Mouse (Mus musculus) MEL (cell line): ENCODE measurements at regions not wholly inside any gene's neighbourhood (a gene's known extent, or its start where the extent isn't known, plus 50 kb on each side); places are given as distances from the start of the nearest gene placed in this dataset.

ENCODE experiments used
- CHD2 ChIP-seq: IDR thresholded peaks from 2 replicates; pipeline ENCODE4 v1.6.1; 2011; ENCODE audit warnings: low read length, improper control_type of control experiment
- CTCF ChIP-seq, 3 experiments: IDR thresholded peaks in 2 of 3; conservative IDR thresholded peaks in 1 of 3; 2 replicates each; pipeline ENCODE4 v1.5.1; 2011 to 2012; ENCODE audit warnings: low read length in 3 of 3, low read depth in 2 of 3, mild to moderate bottlenecking in 2 of 3, improper control_type of control experiment in 1 of 3, inconsistent platforms in 1 of 3, mixed read lengths in 1 of 3, moderate library complexity in 1 of 3; ENCODE audit not compliant: control insufficient read depth in 1 of 3, insufficient read depth in 1 of 3, poor library complexity in 1 of 3, severe bottlenecking in 1 of 3
- EP300 ChIP-seq, 2 experiments: IDR thresholded peaks; 2 replicates each; pipeline ENCODE4 v1.6.1; 2011; ENCODE audit warnings: improper control_type of control experiment in 2 of 2, low read length in 2 of 2, low read depth in 1 of 2, mild to moderate bottlenecking in 1 of 2
- MAZ ChIP-seq: IDR thresholded peaks from 2 replicates; pipeline ENCODE4 v1.6.1; 2012; ENCODE audit warnings: low read depth, mild to moderate bottlenecking, inconsistent platforms, low read length, improper control_type of control experiment
- POLR2A ChIP-seq, 2 experiments: IDR thresholded peaks; 2 replicates each; pipeline ENCODE4 v1.6.1; 2011 to 2012; ENCODE audit warnings: low read length in 2 of 2, mild to moderate bottlenecking in 2 of 2, control low read depth in 1 of 2, improper control_type of control experiment in 1 of 2, low read depth in 1 of 2, moderate library complexity in 1 of 2; ENCODE audit not compliant: control insufficient read depth in 1 of 2, insufficient read depth in 1 of 2, poor library complexity in 1 of 2
- POLR2AphosphoS2 ChIP-seq: IDR thresholded peaks from 2 replicates; pipeline ENCODE4 v1.6.1; 2011; ENCODE audit warnings: low read length, improper control_type of control experiment
- POLR2AphosphoS5 ChIP-seq: IDR thresholded peaks from 2 replicates; pipeline ENCODE4 v1.6.1; 2012; ENCODE audit warnings: low read depth, borderline replicate concordance, mild to moderate bottlenecking, inconsistent platforms, low read length, moderate library complexity, mixed read lengths
- SMC3 ChIP-seq: IDR thresholded peaks from 2 replicates; pipeline ENCODE4 v1.6.1; 2011; ENCODE audit warnings: low read depth, low read length, improper control_type of control experiment

DNA sequence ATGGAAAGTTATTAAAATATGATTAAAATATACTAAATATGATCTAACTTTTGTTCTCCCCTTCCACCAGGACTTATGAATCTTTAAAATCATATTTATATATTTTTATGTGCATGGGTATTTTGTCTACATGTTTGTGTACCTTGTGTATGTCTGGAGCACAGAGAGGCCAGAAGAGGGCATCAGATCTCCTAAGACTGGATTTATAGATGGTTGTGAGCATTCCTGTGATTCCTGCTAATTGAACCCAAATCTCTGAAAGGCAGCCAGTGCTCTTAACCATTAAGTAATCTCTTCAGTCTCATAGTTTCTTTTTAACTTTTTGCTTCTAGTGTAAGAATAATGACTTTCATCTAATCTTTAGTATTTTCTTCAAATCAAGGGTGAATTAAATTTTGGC, 577.2 kb upstream of the Impg1 start:
- TF ChIP-seq POLR2AphosphoS2: no peak
- no peak for TF ChIP-seq POLR2AphosphoS5
- peak in 1 of 3 experiments; percentile 16; a peak in 1 of 6 replicates for TF ChIP-seq CTCF (IDR thresholded peaks at IDR 0.05 in 2 of 3, conservative IDR thresholded peaks at IDR 0.05 in 1 of 3; ENCODE audit: control insufficient read depth in 1 of 3, insufficient read depth in 1 of 3, low read depth in 2 of 3, low read length in 3 of 3, poor library complexity in 1 of 3, severe bottlenecking in 1 of 3)
- TF ChIP-seq SMC3: peak; percentile 17; the same call in 1 of the 2 replicates
- TF ChIP-seq EP300 (IDR thresholded peaks at IDR 0.05; ENCODE audit: low read depth in 1 of 2, low read length in 2 of 2): no peak
- TF ChIP-seq POLR2A (IDR thresholded peaks at IDR 0.05; ENCODE audit: control insufficient read depth in 1 of 2, insufficient read depth in 1 of 2, low read depth in 1 of 2, low read length in 2 of 2, poor library complexity in 1 of 2): no peak
- TF ChIP-seq CHD2: no peak
- no peak for TF ChIP-seq MAZ
